In genomic region chr12:57402360-57402759, GRCm38 (mm10) we compare ENCODE assay signal across 19 mouse cellular contexts.
"Had no signal": no experiment of that assay in that cellular context is flagged by ENCODE, and none has a peak within 500 bp of the region (broad histone marks: within the 10 kb centered on the region; RNA-seq: fewer than 3 reads in every experiment).

No protein-coding gene starts in this region.

- H3K27me3 ChIP-seq: kidney, embryonic 15.5 days; limb, embryonic 12.5 days; limb, embryonic 15.5 days; liver, embryonic 13.5 days; lung, embryonic 15.5 days; stomach, embryonic 15.5 days had no signal

- H3K9ac ChIP-seq: kidney, embryonic 15.5 days; limb, embryonic 12.5 days; limb, embryonic 15.5 days; liver, embryonic 13.5 days; lung, embryonic 15.5 days; midbrain, embryonic 12.5 days; neural tube, embryonic 13.5 days; stomach, embryonic 15.5 days had no signal

- H3K4me2 ChIP-seq: kidney, embryonic 15.5 days; limb, embryonic 12.5 days; limb, embryonic 15.5 days; liver, embryonic 13.5 days; lung, embryonic 15.5 days; midbrain, embryonic 12.5 days; neural tube, embryonic 13.5 days; stomach, embryonic 15.5 days had no signal

- H3K36me3 ChIP-seq: kidney, embryonic 15.5 days; limb, embryonic 12.5 days; limb, embryonic 15.5 days; liver, embryonic 13.5 days; lung, embryonic 15.5 days; midbrain, embryonic 12.5 days; neural tube, embryonic 13.5 days; stomach, embryonic 15.5 days had no signal

- H3K27ac ChIP-seq: kidney, embryonic 15.5 days; limb, embryonic 12.5 days; limb, embryonic 15.5 days; liver, embryonic 13.5 days; lung, embryonic 15.5 days; midbrain, embryonic 12.5 days; neural tube, embryonic 13.5 days; stomach, embryonic 15.5 days had no signal

- H3K4me1 ChIP-seq: kidney, embryonic 15.5 days; limb, embryonic 12.5 days; limb, embryonic 15.5 days; lung, embryonic 15.5 days; neural tube, embryonic 13.5 days; stomach, embryonic 15.5 days had no signal

- ATAC-seq: midbrain, embryonic 16.5 days had no signal

- H3K4me3 ChIP-seq: kidney, embryonic 15.5 days; limb, embryonic 12.5 days; limb, embryonic 15.5 days; liver, embryonic 13.5 days; lung, embryonic 15.5 days; midbrain, embryonic 12.5 days; myocyte; neural tube, embryonic 13.5 days; stomach, embryonic 15.5 days had no signal

- H3K9me3 ChIP-seq: kidney, embryonic 15.5 days; limb, embryonic 12.5 days; limb, embryonic 15.5 days; liver, embryonic 13.5 days; lung, embryonic 15.5 days; midbrain, embryonic 12.5 days; neural tube, embryonic 13.5 days; stomach, embryonic 15.5 days had no signal

- DNase-seq: kidney, adult 11 months; kidney, adult 8-10 months; kidney, postnatal 10 days; kidney, postnatal 36 days; left cerebral cortex, postnatal 4 days; liver, embryonic 13.5 days; retina, postnatal 1 day; right cerebral cortex, postnatal 25 days; spleen, adult 18-20 months; thymus, postnatal 25 days had no signal
